Mouse (Mus musculus): ENCODE results near the gene Cdk5rap1. TPM values are rescaled to one million over a fixed set of nuclear protein-coding genes. Genes with fewer than 3 reads are reported as not detected.

Cdk5rap1 gene
- 13.3 and 14.9 TPM in 2 replicates for polyA plus RNA-seq (2015; fragmentation: Nextera tagmentation; extraction: Ambion mirVana)

DNA sequence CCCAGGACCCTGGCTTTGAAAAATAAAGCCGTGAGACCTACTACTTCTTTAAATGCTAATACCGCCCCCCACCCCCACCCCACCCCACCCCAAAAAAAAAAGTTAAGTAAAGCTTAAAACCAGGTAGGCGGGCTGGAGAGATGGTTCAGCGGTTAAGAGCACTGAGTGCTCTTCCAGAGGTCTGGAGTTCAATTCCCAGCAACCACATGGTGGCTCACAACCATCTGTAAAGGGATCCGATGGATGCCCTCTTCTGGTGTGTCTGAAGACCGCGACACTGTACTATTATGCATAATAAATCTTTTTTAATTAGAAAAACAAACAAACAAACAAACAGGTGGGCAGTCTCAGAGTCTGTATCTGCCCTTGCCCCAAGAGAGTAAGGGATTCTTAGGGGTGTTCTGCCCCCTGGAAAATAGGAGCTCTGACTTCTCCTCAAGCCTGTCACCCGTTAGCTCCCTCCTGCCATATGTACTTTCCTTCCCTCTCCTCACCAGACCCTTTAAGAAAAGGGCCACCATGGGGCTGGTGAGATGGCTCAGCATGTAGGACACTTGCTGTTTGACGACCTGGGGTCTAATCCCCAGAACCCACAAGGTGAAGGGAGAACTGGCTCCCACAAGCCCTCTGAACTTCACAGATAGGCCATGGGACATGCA is at the start of gene Cdk5rap1:
TSS of gene Cdk5rap1 (minus strand) at position 169 of the 659 bp plus-strand sequence.
- Histone ChIP-seq H3K4me2 (ENCODE audit: low read depth, low read length) (peak within 1 kb of the TSS; percentile 76), H3K9me3 (replicated peaks; ENCODE audit: control insufficient read depth, low read length) (no peaks in the 10 kb centered on the region), H3K27me3 (ENCODE audit: control insufficient read depth, insufficient read depth, low read depth, low read length) (no peaks in the 10 kb centered on the region), H3K4me3 (ENCODE audit: low read depth, low read length) (peak within 1 kb of the TSS; percentile 89), H3K27ac (ENCODE audit: low read length) (peak within 1 kb of the TSS; percentile 90), H3K9ac (ENCODE audit: low read depth, low read length) (peak within 1 kb of the TSS; percentile 97), H3K36me3 (ENCODE audit: control insufficient read depth, insufficient read depth) (no peaks in the 10 kb centered on the region), H3K4me1 (ENCODE audit: control insufficient read depth, low read depth, low read length) (peaks cover 5% of the 10 kb centered on the region)
- ATAC-seq (ENCODE audit: low read depth), result peak; percentile 9; the same call in 1 of the 2 replicates
- 14% methylated on average over 9 of the region's 9 CpGs for WGBS (ENCODE audit: insufficient replicate concordance)

- 64% methylated on average over 5 of the region's 5 CpGs for WGBS (ENCODE audit: insufficient replicate concordance)
- ATAC-seq (ENCODE audit: low read depth), result no peak
Measured at GRCm38 (mm10) chr2:154422181-154422580, 49.4 kb upstream of the Cdk5rap1 start.

DNA sequence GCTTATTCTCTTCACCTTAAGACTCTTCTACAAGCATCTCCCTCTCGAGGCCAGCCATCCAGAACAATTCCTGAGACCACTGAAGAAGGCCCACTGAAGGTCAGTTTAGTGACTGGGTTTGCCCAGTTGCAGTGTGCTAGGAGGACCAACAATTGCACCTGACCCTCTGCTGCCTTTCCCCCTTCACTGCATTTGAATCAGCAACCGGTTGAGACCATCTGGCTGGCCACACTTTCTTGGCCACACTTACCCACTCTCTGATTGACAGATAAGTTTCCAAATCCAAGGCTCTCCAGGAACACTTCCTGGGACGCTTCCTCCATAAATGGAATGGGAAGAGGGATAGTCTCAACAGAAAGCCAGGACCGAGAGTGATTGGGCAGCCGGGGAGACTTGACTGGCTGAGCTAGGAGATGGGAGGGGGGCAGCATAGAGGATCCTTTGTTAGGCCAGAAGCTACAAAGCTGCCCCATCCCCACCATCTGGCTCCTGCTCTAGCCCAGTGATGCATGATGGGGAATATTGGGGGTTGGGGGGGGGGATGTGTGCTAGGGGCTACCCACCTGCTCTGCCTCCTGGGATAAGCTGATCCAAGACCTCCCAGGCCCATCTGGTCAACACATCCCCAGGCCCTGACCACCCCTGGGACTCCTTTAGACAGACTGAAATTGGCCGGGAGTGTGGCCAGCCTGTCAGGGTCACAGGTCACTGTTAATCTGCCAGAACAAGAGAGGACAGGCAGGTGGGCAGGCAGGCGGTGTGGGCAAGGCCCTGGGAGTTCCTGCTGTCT is 48.3 kb upstream of the Cdk5rap1 start:
- no peak overlapping the region for H3K4me3 ChIP-seq (ENCODE audit: low read depth, low read length)
- H3K9ac ChIP-seq (ENCODE audit: low read depth, low read length), result no peak overlapping the region
- H3K4me1 ChIP-seq (ENCODE audit: control insufficient read depth, low read depth, low read length), result no peaks in the 10 kb centered on the region
- 57% methylated on average over 7 of the region's 7 CpGs for WGBS (ENCODE audit: insufficient replicate concordance)
- no peak overlapping the region for H3K4me2 ChIP-seq (ENCODE audit: low read depth, low read length)
- H3K27me3 ChIP-seq (ENCODE audit: control insufficient read depth, insufficient read depth, low read depth, low read length), result no peaks in the 10 kb centered on the region
- H3K27ac ChIP-seq (ENCODE audit: low read length), result no peak overlapping the region
- H3K36me3 ChIP-seq (ENCODE audit: control insufficient read depth, insufficient read depth), result no peaks in the 10 kb centered on the region
- no peaks in the 10 kb centered on the region; the same call in 1 of the 2 replicates for H3K9me3 ChIP-seq (replicated peaks; ENCODE audit: control insufficient read depth, low read length)
- ATAC-seq (ENCODE audit: low read depth), result no peak

More at GRCm38 (mm10) chr2:154422181-154422580, 49.4 kb upstream of the Cdk5rap1 start:
- Histone ChIP-seq H3K36me3 (ENCODE audit: control insufficient read depth, insufficient read depth) (no peaks in the 10 kb centered on the region), H3K9me3 (replicated peaks; ENCODE audit: control insufficient read depth, low read length) (no peaks in the 10 kb centered on the region; the same call in 1 of the 2 replicates), H3K4me2 (ENCODE audit: low read depth, low read length) (no peak overlapping the region), H3K4me3 (ENCODE audit: low read depth, low read length) (no peak overlapping the region), H3K9ac (ENCODE audit: low read depth, low read length) (no peak overlapping the region), H3K4me1 (ENCODE audit: control insufficient read depth, low read depth, low read length) (no peaks in the 10 kb centered on the region), H3K27ac (ENCODE audit: low read length) (no peak overlapping the region), H3K27me3 (ENCODE audit: control insufficient read depth, insufficient read depth, low read depth, low read length) (peaks cover 4% of the 10 kb centered on the region)

DNA sequence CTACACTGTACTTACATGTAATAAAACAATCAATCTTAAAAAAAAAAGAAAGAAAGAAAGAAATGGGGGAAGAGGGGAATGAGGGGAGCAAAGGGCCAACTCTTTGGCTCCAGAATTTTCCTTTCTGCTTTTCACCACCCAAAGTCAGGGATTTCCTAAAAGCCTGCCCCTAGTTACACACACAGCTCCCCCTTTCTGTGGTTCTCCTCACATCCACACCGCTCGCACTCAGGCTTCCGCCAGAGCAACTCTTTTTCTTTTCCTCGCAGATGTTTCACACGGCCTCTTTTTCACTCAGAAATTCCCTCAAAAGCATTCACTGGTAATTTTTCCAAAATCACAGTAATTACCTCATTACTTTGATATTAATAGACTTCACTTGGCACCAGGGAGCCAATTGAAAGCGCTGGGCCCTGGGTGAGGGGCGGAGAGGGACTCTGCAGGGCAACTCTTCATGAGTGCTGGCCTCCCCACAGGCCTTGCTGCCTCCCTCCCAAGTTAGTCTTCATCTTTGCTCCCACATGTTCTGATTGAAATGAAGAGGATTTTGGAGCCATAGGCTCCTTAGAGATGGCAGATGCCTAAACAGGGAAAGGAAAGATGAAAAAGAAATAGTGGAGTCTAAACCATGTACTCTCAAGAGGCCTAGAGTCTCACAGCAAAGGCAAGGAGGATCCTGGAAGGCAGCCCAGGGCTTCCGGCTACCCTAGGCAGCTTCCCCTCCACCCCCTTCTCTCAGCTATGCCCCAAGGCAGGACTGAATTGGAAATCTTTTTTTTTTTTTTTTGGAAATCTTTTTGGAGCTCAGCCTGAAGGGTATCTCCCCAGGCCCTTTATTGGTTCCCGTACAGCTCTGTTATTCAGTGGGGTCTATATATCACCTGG is 47.1 kb upstream of the Cdk5rap1 start:
- no peak for ATAC-seq (ENCODE audit: low read depth)
- H3K4me2 ChIP-seq (ENCODE audit: low read depth, low read length), result no peak overlapping the region
- H3K9me3 ChIP-seq (replicated peaks; ENCODE audit: control insufficient read depth, low read length), result no peaks in the 10 kb centered on the region
- H3K36me3 ChIP-seq (ENCODE audit: control insufficient read depth, insufficient read depth), result no peaks in the 10 kb centered on the region
- WGBS (ENCODE audit: insufficient replicate concordance), result 69% methylated on average over 9 of the region's 9 CpGs
- no peak overlapping the region for H3K27ac ChIP-seq (ENCODE audit: low read length)
- no peaks in the 10 kb centered on the region for H3K27me3 ChIP-seq (ENCODE audit: control insufficient read depth, insufficient read depth, low read depth, low read length)
- H3K4me1 ChIP-seq (ENCODE audit: control insufficient read depth, low read depth, low read length), result no peaks in the 10 kb centered on the region
- H3K9ac ChIP-seq (ENCODE audit: low read depth, low read length), result no peak overlapping the region
- no peak overlapping the region for H3K4me3 ChIP-seq (ENCODE audit: low read depth, low read length)

DNA sequence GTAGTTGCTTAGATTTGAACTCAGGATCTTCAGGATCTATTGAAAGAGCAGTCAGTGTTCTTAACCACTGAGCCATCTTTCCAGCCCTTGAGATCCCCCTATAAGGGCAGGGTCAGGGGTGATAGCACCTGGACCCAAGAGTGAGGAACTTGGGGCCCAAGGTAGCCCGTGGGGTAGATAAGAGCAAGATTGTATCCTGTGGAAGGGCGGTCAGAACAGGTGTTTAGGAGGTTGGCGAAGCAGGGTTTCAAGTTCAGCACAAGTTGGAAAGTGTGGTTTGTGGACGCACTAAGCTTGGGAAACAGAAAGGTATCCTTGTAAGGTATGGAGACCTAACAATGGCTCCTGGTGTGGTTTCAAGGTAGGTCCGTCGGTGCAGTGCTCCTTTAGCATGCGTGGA is 45.2 kb upstream of the Cdk5rap1 start:
- ATAC-seq (ENCODE audit: low read depth), result no peak
- Histone ChIP-seq H3K27ac (ENCODE audit: low read length) (no peak overlapping the region), H3K36me3 (ENCODE audit: control insufficient read depth, insufficient read depth) (no peaks in the 10 kb centered on the region), H3K27me3 (ENCODE audit: control insufficient read depth, insufficient read depth, low read depth, low read length) (no peaks in the 10 kb centered on the region), H3K4me2 (ENCODE audit: low read depth, low read length) (no peak overlapping the region), H3K9me3 (replicated peaks; ENCODE audit: control insufficient read depth, low read length) (no peaks in the 10 kb centered on the region), H3K9ac (ENCODE audit: low read depth, low read length) (no peak overlapping the region), H3K4me1 (ENCODE audit: control insufficient read depth, low read depth, low read length) (no peaks in the 10 kb centered on the region), H3K4me3 (ENCODE audit: low read depth, low read length) (no peak overlapping the region)
- 71% methylated on average over 7 of the region's 7 CpGs for WGBS (ENCODE audit: insufficient replicate concordance)

DNA sequence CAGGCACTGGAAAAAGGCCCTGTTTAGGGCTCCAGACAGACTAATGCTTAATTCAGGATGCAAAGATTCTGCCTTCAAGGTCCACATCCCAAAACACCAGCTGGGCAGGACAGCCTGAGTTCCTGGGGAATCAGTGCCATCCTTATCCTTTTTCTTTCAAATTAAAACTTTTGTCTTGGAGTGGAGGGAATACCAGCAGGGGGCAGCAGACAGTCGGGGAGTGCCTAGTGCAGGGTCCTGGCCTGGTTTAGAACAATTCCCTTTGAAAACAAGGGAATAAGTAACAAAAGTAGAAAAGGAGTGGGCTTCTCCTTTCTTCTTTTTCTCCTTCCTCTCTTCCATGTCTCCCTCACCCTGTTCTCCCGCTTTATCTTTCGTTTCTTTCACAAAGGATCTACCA is 44.3 kb upstream of the Cdk5rap1 start:
- Histone ChIP-seq H3K4me1 (ENCODE audit: control insufficient read depth, low read depth, low read length) (no peaks in the 10 kb centered on the region), H3K9me3 (replicated peaks; ENCODE audit: control insufficient read depth, low read length) (no peaks in the 10 kb centered on the region), H3K27ac (ENCODE audit: low read length) (no peak overlapping the region), H3K27me3 (ENCODE audit: control insufficient read depth, insufficient read depth, low read depth, low read length) (no peaks in the 10 kb centered on the region), H3K36me3 (ENCODE audit: control insufficient read depth, insufficient read depth) (no peaks in the 10 kb centered on the region), H3K4me3 (ENCODE audit: low read depth, low read length) (no peak overlapping the region), H3K9ac (ENCODE audit: low read depth, low read length) (no peak overlapping the region), H3K4me2 (ENCODE audit: low read depth, low read length) (no peak overlapping the region)
- no peak for ATAC-seq (ENCODE audit: low read depth)
- WGBS (ENCODE audit: insufficient replicate concordance), result 26% methylated on average over 3 of the region's 3 CpGs

GRCm38 (mm10) chr2:154412018-154412666 is 39.3 kb upstream of the Cdk5rap1 start:
- Histone ChIP-seq H3K27ac (ENCODE audit: low read length) (no peak overlapping the region), H3K4me2 (ENCODE audit: low read depth, low read length) (no peak overlapping the region), H3K36me3 (ENCODE audit: control insufficient read depth, insufficient read depth) (no peaks in the 10 kb centered on the region), H3K4me1 (ENCODE audit: control insufficient read depth, low read depth, low read length) (peaks cover 11% of the 10 kb centered on the region), H3K4me3 (ENCODE audit: low read depth, low read length) (no peak overlapping the region), H3K9ac (ENCODE audit: low read depth, low read length) (no peak overlapping the region), H3K9me3 (replicated peaks; ENCODE audit: control insufficient read depth, low read length) (no peaks in the 10 kb centered on the region), H3K27me3 (ENCODE audit: control insufficient read depth, insufficient read depth, low read depth, low read length) (peaks cover 13% of the 10 kb centered on the region)
- 58% methylated on average over 7 of the region's 7 CpGs for WGBS (ENCODE audit: insufficient replicate concordance)
- no peak for ATAC-seq (ENCODE audit: low read depth)

DNA sequence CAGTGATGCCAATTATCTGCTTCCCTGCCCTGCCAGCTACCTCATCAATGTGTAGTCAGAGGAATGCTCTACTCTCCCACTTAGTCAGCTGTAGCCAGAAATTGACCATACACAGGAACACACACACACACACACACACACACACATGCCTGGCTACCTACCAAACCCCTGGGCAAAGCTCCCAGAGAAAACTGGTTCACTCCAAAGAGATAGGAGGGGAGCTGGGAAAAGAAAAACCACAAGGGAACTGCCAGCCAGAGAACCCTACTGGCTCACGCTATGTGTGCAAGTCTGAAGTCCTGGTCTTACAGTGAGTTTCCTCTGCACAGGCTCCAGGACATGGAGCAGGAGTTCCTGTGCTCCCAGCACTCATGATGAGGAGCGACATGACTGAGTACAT is 37.5 kb upstream of the Cdk5rap1 start:
- no peak overlapping the region for H3K4me2 ChIP-seq (ENCODE audit: low read depth, low read length)
- peaks cover 19% of the 10 kb centered on the region for H3K27me3 ChIP-seq (ENCODE audit: control insufficient read depth, insufficient read depth, low read depth, low read length)
- 49% methylated on average over 2 of the region's 2 CpGs for WGBS (ENCODE audit: insufficient replicate concordance)
- no peak overlapping the region for H3K4me3 ChIP-seq (ENCODE audit: low read depth, low read length)
- H3K4me1 ChIP-seq (ENCODE audit: control insufficient read depth, low read depth, low read length), result peaks cover 11% of the 10 kb centered on the region
- no peak for ATAC-seq (ENCODE audit: low read depth)
- H3K9ac ChIP-seq (ENCODE audit: low read depth, low read length), result no peak overlapping the region
- H3K9me3 ChIP-seq (replicated peaks; ENCODE audit: control insufficient read depth, low read length), result no peaks in the 10 kb centered on the region
- no peak overlapping the region for H3K27ac ChIP-seq (ENCODE audit: low read length)
- no peaks in the 10 kb centered on the region for H3K36me3 ChIP-seq (ENCODE audit: control insufficient read depth, insufficient read depth)

Data from liver, embryonic 16.5 days (tissue).